Comparison of ENCODE assay signal across 27 mouse cellular contexts in genomic region chr3:84867991-84868390, GRCm38 (mm10). TPM values are rescaled to one million over a fixed set of nuclear protein-coding genes. Genes with fewer than 3 reads are reported as not detected.
DNase-seq lines count a peak whose midpoint lies in the region; ATAC-seq and TF ChIP-seq lines count a peak whose summit lies in the region.
"Had no signal": no experiment of that assay in that cellular context is flagged by ENCODE, and none has a peak within 500 bp of the region (broad histone marks: within the 10 kb centered on the region; RNA-seq: fewer than 3 reads in every experiment).

No protein-coding gene starts in this region.

- H3K4me3 ChIP-seq in heart, adult 2 months, result no peak overlapping the region
- no peak overlapping the region for H3K4me3 ChIP-seq in neural tube, embryonic 11.5 days (ENCODE audit: low read depth, low read length)
- H3K4me3 ChIP-seq: embryonic facial prominence, embryonic 10.5 days; embryonic facial prominence, embryonic 15.5 days; forebrain, embryonic 12.5 days; heart, embryonic 12.5 days; hindbrain, embryonic 10.5 days; intestine, embryonic 15.5 days; liver, embryonic 15.5 days; midbrain, embryonic 13.5 days had no signal

- H3K27me3 ChIP-seq in heart, adult 2 months (ENCODE audit: control insufficient read depth, insufficient read depth, low read length), result no peaks in the 10 kb centered on the region
- no peaks in the 10 kb centered on the region for H3K27me3 ChIP-seq in neural tube, embryonic 11.5 days (ENCODE audit: control insufficient read depth, insufficient read depth, low read length)
- H3K27me3 ChIP-seq: embryonic facial prominence, embryonic 15.5 days; forebrain, embryonic 12.5 days; heart, embryonic 12.5 days; intestine, embryonic 15.5 days; liver, embryonic 15.5 days; midbrain, embryonic 13.5 days had no signal

- no peak for DNase-seq in heart, adult 2 months
- DNase-seq in heart, postnatal 14 days, result no peak
- DNase-seq in neural tube, embryonic 11.5 days (ENCODE audit: low spot score), result no peak
- no peak for DNase-seq in neural tube, embryonic 10.5 days (ENCODE audit: extremely low spot score, low spot score)
- no peak for DNase-seq in liver
- DNase-seq in right cerebral cortex, adult 18-20 months, result no peak
- DNase-seq: adrenal gland, adult 2 months; cerebellum, adult 2 months; gastrocnemius, postnatal 25 days; heart, adult 18-20 months; kidney, postnatal 10 days; lung, postnatal 14 days; thymus, adult 2 months; thymus, postnatal 4 days had no signal

- no peak overlapping the region for H3K9ac ChIP-seq in heart, adult 2 months (ENCODE audit: low read depth, low read length)
- H3K9ac ChIP-seq in neural tube, embryonic 11.5 days (ENCODE audit: low read length), result no peak overlapping the region
- H3K9ac ChIP-seq: embryonic facial prominence, embryonic 15.5 days; forebrain, embryonic 12.5 days; forebrain, postnatal 0 days; heart, embryonic 12.5 days; intestine, embryonic 15.5 days; liver, embryonic 15.5 days; lung, embryonic 14.5 days; midbrain, embryonic 13.5 days had no signal

- WGBS in heart, adult 2 months, result 44% methylated on average over 1 of the region's 1 CpGs
- 14% methylated on average over 1 of the region's 1 CpGs for WGBS in neural tube, embryonic 11.5 days

- H3K4me2 ChIP-seq in neural tube, embryonic 11.5 days (ENCODE audit: low read depth), result no peak overlapping the region
- H3K4me2 ChIP-seq: embryonic facial prominence, embryonic 15.5 days; forebrain, embryonic 12.5 days; heart, embryonic 12.5 days; intestine, embryonic 15.5 days; liver, embryonic 15.5 days; lung, embryonic 14.5 days; midbrain, embryonic 13.5 days had no signal

- H3K4me1 ChIP-seq in heart, adult 2 months (ENCODE audit: control insufficient read depth, insufficient read depth, low read length), result peaks cover 6% of the 10 kb centered on the region
- H3K4me1 ChIP-seq in neural tube, embryonic 11.5 days (ENCODE audit: control insufficient read depth, insufficient read depth, low read length), result no peaks in the 10 kb centered on the region; the same call in 1 of the 2 replicates
- H3K4me1 ChIP-seq: embryonic facial prominence, embryonic 10.5 days; embryonic facial prominence, embryonic 15.5 days had no signal

- H3K27ac ChIP-seq in heart, adult 2 months, result peak overlapping the region; percentile 24
- H3K27ac ChIP-seq in neural tube, embryonic 11.5 days (ENCODE audit: low read depth, low read length), result 0 out of 2 replicates have a peak overlapping the region, but pooled peaks have one; percentile 14
- H3K27ac ChIP-seq: embryonic facial prominence, embryonic 10.5 days; embryonic facial prominence, embryonic 15.5 days; forebrain, embryonic 12.5 days; hindbrain, embryonic 10.5 days; intestine, embryonic 15.5 days; liver, embryonic 15.5 days; midbrain, embryonic 13.5 days had no signal

- peaks cover 10% of the 10 kb centered on the region; the same call in 1 of the 2 replicates for H3K36me3 ChIP-seq in heart, adult 2 months (ENCODE audit: control insufficient read depth, insufficient read depth, low read length)
- H3K36me3 ChIP-seq in neural tube, embryonic 11.5 days (ENCODE audit: control insufficient read depth, insufficient read depth, low read length), result no peaks in the 10 kb centered on the region
- H3K36me3 ChIP-seq: embryonic facial prominence, embryonic 10.5 days; embryonic facial prominence, embryonic 15.5 days; forebrain, embryonic 12.5 days; intestine, embryonic 15.5 days; midbrain, embryonic 13.5 days had no signal

- ATAC-seq in neural tube, embryonic 11.5 days (ENCODE audit: insufficient read depth, low FRiP score, low TSS enrichment), result no peak
- peak; percentile 32 to 51; a peak in 1 of 4 replicates for ATAC-seq in hematopoietic stem cell, adult 5-6 weeks (replicated peaks in 1 of 2; ENCODE audit: insufficient read depth in 1 of 2, low FRiP score in 2 of 2, low TSS enrichment in 1 of 2, low read depth in 1 of 2, poor library complexity in 2 of 2, severe bottlenecking in 2 of 2)
- ATAC-seq: forebrain, postnatal 0 days; hindbrain, embryonic 16.5 days; midbrain, embryonic 13.5 days had no signal

- TF ChIP-seq CTCF in heart, adult 2 months (IDR thresholded peaks at IDR 0.05), result no peak

- no peak for TF ChIP-seq EP300 in heart, adult 2 months (IDR thresholded peaks at IDR 0.05; ENCODE audit: insufficient read depth, low read depth, low read length)

- no peaks in the 10 kb centered on the region for H3K9me3 ChIP-seq in neural tube, embryonic 11.5 days (ENCODE audit: control insufficient read depth, low read length)
- H3K9me3 ChIP-seq: embryonic facial prominence, embryonic 10.5 days; embryonic facial prominence, embryonic 15.5 days; forebrain, embryonic 12.5 days; G1E; heart, embryonic 12.5 days; hindbrain, embryonic 10.5 days; intestine, embryonic 15.5 days; liver, embryonic 15.5 days; midbrain, embryonic 13.5 days had no signal

- no peaks in the 10 kb centered on the region for H3K79me2 ChIP-seq in heart, adult 2 months (replicated peaks; ENCODE audit: control insufficient read depth, insufficient read depth, low read length)

- TF ChIP-seq POLR2A in heart, adult 2 months (IDR thresholded peaks at IDR 0.05; ENCODE audit: insufficient read depth, low read depth, low read length), result no peak

- intact Hi-C loops in heart, adult 2 months (cut with DNase I), result loop anchor here (2.0 kb wide), 1 partner anchor 15 kb away; no protein-coding TSS in a partner anchor
- intact Hi-C loops in heart, postnatal 14 days (cut with DNase I), result loop anchor here (2.0 kb wide), 1 partner anchor 15 kb away; no protein-coding TSS in a partner anchor

RNA-seq across cellular contexts. Expression of gene Fbxw7, which starts 52.9 kb away (rescaled TPM):
- 10 to 100 TPM; 42.8 to 44.9 TPM for total RNA-seq in heart, adult 2 months (2021)
- 14.3 and 34.5 TPM in 2 replicates for polyA plus RNA-seq in heart, adult 2 months (2012; rRNA removed)
- 10 to 100 TPM; 45.8 to 51.6 TPM for total RNA-seq in heart, postnatal 14 days (2021)
- polyA plus RNA-seq in neural tube, embryonic 11.5 days (2014; fragmentation: Nextera tagmentation; extraction: Ambion mirVana), result 20.5 and 23.0 TPM in 2 replicates
- 22.4 and 24.4 TPM in 2 replicates for total RNA-seq in hematopoietic stem cell, adult 5-6 weeks (2017)
